Mouse (Mus musculus) cerebellum, adult 18-20 months (tissue): ENCODE measurements at regions not wholly inside any gene's neighbourhood (a gene's known extent, or its start where the extent isn't known, plus 50 kb on each side); places are given as distances from the start of the nearest gene placed in this dataset.
A peak's percentile ranks its signal among the peaks of the same experiment; 100 is the strongest.

Source experiments
- DNase-seq, 2 experiments: peaks; one replicate each; pipeline ENCODE4 v3.0.0; 2021

GRCm38 (mm10) chr17:83916684-83917166 is 69.0 kb upstream of the Haao start:
- no peak for DNase-seq

- DNase-seq: no peak
Observed at GRCm38 (mm10) chr17:83915034-83915433, 67.3 kb upstream of the Haao start.

GRCm38 (mm10) chr17:83914603-83915002 is 66.8 kb upstream of the Haao start:
- no peak for DNase-seq

GRCm38 (mm10) chr17:83913711-83914415 is 66.1 kb upstream of the Haao start:
- no peak for DNase-seq

GRCm38 (mm10) chr17:83912421-83912820 is 64.7 kb upstream of the Haao start:
- DNase-seq: no peak

GRCm38 (mm10) chr17:83908811-83909210 is 61.0 kb upstream of the Haao start:
- DNase-seq: no peak

GRCm38 (mm10) chr17:83907538-83907937 is 59.8 kb upstream of the Haao start:
- no peak for DNase-seq

GRCm38 (mm10) chr17:83906751-83907537 is 59.2 kb upstream of the Haao start:
- DNase-seq: no peak

GRCm38 (mm10) chr17:83903467-83903866 is 55.7 kb upstream of the Haao start:
- DNase-seq: peak; percentile 59 to 74

GRCm38 (mm10) chr17:83902523-83902922 is 54.8 kb upstream of the Haao start:
- no peak for DNase-seq

GRCm38 (mm10) chr17:83902091-83902490 is 54.3 kb upstream of the Haao start:
- no peak for DNase-seq

- DNase-seq: no peak
Observed at GRCm38 (mm10) chr17:83899588-83900152, 51.9 kb upstream of the Haao start.

GRCm38 (mm10) chr17:83898531-83898930 is 50.8 kb upstream of the Haao start:
- DNase-seq: no peak
